Mouse (Mus musculus) lung, postnatal 4 days (tissue): ENCODE data around the gene Spin2f.
"Not testable (repeated sequence)": the region's sequence is repeated elsewhere in the genome, so short reads cannot be mapped to it uniquely, and the experiment has no call there.

Source experiments
- DNase-seq, 2 experiments: peaks; one replicate each; pipeline ENCODE4 v3.0.0; 2021

The Spin2f gene

GRCm38 (mm10) chrX:31253594-31253993, at the start of gene Spin2f:
TSS of gene Spin2f (plus strand) at chrX:31253894.
- DNase-seq: not testable (repeated sequence)

GRCm38 (mm10) chrX:31212136-31212535, 41.6 kb upstream of the Spin2f start:
- DNase-seq: not testable (repeated sequence)

- not testable (repeated sequence) for DNase-seq
Observed at GRCm38 (mm10) chrX:31223536-31223935, 30.2 kb upstream of the Spin2f start.

GRCm38 (mm10) chrX:31235088-31235487, 18.6 kb upstream of the Spin2f start:
- DNase-seq: not testable (repeated sequence)

- DNase-seq: not testable (repeated sequence)
Observed at GRCm38 (mm10) chrX:31241754-31242153, 11.9 kb upstream of the Spin2f start.
